Mouse (Mus musculus): ENCODE data around the gene Cdk17.

- TF ChIP-seq EP300 (optimal IDR thresholded peaks at IDR 0.05) (no peak), CTCF (IDR thresholded peaks at IDR 0.05; ENCODE audit: low read depth) (no peak)
Measured at GRCm38 (mm10) chr10:93251426-93251825, 90.8 kb downstream of the Cdk17 start.

Measured in stomach, postnatal 0 days (tissue).